Mouse (Mus musculus): ENCODE measurements around the gene Foxd1.

- no peak for TF ChIP-seq CTCF (IDR thresholded peaks at IDR 0.05; ENCODE audit: borderline replicate concordance, extremely low read depth, insufficient read depth, insufficient read length)
- no peak for TF ChIP-seq POLR2A (IDR thresholded peaks at IDR 0.05; ENCODE audit: borderline replicate concordance, extremely low read depth, insufficient read depth, insufficient read length, poor library complexity, severe bottlenecking)
These were observed 11.9 kb downstream of the Foxd1 start for GRCm38 (mm10) chr13:98365766-98366421.

Data from brain, embryonic 14.5 days (tissue).